Mouse (Mus musculus): Measurements from ENCODE around the gene Tyw1. TPM values are rescaled to one million over a fixed set of nuclear protein-coding genes. Genes with fewer than 3 reads are reported as not detected.

Tyw1 gene
- polyA plus RNA-seq, 1 experiment from 2014 or later = 22.9 TPM

DNA sequence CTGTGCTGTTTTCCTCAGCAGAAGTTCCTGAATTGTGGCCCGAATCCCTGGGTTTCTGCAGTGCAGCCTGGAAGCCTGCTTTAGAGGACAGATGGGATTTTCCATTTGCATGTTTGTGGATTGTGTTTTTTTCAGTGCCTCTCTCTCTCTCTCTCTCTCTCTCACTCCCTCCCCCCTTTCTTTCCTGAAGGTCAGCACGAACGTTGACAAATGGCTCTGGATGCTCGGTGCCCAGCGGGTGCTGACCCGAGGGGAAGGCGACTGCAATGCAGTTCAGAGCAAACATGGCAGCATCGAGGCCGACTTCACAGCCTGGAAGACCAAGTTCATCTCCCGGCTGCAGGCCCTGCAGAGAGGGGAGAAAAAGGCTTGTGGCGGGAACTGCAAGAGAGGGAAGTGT lies 13.6 kb downstream of the Tyw1 start:
- Histone ChIP-seq H3K9me3 (no peaks in the 10 kb centered on the region), H3K4me2 (no peak overlapping the region), H3K27ac (no peak overlapping the region), H3K27me3 (replicated peaks) (no peaks in the 10 kb centered on the region), H3K4me1 (no peaks in the 10 kb centered on the region), H3K4me3 (no peak overlapping the region), H3K9ac (no peak overlapping the region), H3K36me3 (replicated peaks) (peaks cover 16% of the 10 kb centered on the region)
- 88% methylated on average over 11 of the region's 11 CpGs for WGBS
- no peak for ATAC-seq (replicated peaks)

DNA sequence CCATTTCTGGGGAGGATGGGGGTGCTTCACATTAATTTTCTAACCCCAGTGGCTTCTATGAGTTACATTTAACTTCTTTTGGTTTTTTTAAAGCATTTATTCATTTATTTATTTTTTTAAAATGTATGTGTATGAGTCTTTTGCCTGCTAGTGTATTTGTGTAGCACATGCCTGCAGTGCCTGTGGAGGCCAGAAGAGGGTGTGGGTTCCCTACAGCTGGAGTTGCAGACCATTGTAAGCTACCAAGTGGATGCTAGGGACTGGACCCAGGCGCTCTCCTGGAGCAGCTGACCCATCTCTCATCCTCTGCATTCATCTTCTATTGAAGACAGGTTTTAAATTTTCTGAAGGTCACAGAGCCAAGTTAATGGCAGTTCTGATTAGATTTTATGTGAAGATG lies 16.9 kb downstream of the Tyw1 start:
- Histone ChIP-seq H3K4me3 (no peak overlapping the region), H3K27me3 (replicated peaks) (no peaks in the 10 kb centered on the region), H3K9ac (no peak overlapping the region), H3K4me2 (no peak overlapping the region), H3K36me3 (replicated peaks) (peaks cover 11% of the 10 kb centered on the region), H3K27ac (no peak overlapping the region), H3K9me3 (no peaks in the 10 kb centered on the region), H3K4me1 (no peaks in the 10 kb centered on the region)
- ATAC-seq (replicated peaks) = no peak
- WGBS = 89% methylated on average over 1 of the region's 1 CpGs

- WGBS = 91% methylated on average over 6 of the region's 6 CpGs
- no peaks in the 10 kb centered on the region for H3K4me1 ChIP-seq
- no peak overlapping the region for H3K4me2 ChIP-seq
- ATAC-seq (replicated peaks) = no peak
- H3K4me3 ChIP-seq = no peak overlapping the region
- no peak overlapping the region for H3K27ac ChIP-seq
- H3K36me3 ChIP-seq (replicated peaks) = peaks cover 8% of the 10 kb centered on the region; the same call in 1 of the 2 replicates
- H3K9ac ChIP-seq = no peak overlapping the region
- H3K9me3 ChIP-seq = no peaks in the 10 kb centered on the region
- no peaks in the 10 kb centered on the region for H3K27me3 ChIP-seq (replicated peaks)
These were observed 17.6 kb downstream of the Tyw1 start for GRCm38 (mm10) chr5:130273046-130273445.

GRCm38 (mm10) chr5:130275509-130275908 lies 20.1 kb downstream of the Tyw1 start:
- ATAC-seq (replicated peaks) = no peak
- 54% methylated on average over 4 of the region's 4 CpGs for WGBS

DNA sequence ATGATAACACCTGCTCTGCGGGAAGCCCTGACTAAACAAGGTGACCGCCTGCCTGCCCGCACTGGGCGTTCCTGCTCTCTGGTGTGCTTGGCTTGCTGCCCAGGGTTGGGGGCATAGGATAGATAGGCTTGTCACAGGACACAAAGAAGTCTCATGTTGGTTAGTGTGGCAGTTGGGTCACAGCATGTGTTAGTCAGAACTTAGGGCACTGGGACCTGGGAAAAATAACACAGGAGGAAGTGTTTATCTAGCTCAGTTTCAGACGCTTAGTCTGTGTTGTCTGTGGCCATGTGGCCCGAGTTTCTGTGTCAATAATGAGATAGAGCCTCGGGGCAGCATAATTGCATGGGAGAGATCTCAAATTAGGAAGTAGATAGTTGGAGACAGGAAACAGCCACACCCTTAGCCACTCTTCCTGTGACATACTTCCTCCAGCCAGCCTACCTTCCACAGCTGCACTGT lies 22.6 kb downstream of the Tyw1 start:
- no peak for ATAC-seq (replicated peaks)
- no peak overlapping the region for H3K27ac ChIP-seq
- H3K4me3 ChIP-seq = no peak overlapping the region
- no peak overlapping the region for H3K4me2 ChIP-seq
- no peaks in the 10 kb centered on the region for H3K27me3 ChIP-seq (replicated peaks)
- H3K9me3 ChIP-seq = no peaks in the 10 kb centered on the region
- no peaks in the 10 kb centered on the region for H3K4me1 ChIP-seq
- peaks cover 37% of the 10 kb centered on the region for H3K36me3 ChIP-seq (replicated peaks)
- 92% methylated on average over 7 of the region's 7 CpGs for WGBS
- no peak overlapping the region for H3K9ac ChIP-seq

More at GRCm38 (mm10) chr5:130275509-130275908, 20.1 kb downstream of the Tyw1 start:
- Histone ChIP-seq H3K4me1 (no peaks in the 10 kb centered on the region), H3K9me3 (no peaks in the 10 kb centered on the region), H3K27me3 (replicated peaks) (no peaks in the 10 kb centered on the region), H3K27ac (no peak overlapping the region), H3K4me3 (no peak overlapping the region), H3K9ac (no peak overlapping the region), H3K36me3 (replicated peaks) (peaks cover 27% of the 10 kb centered on the region), H3K4me2 (no peak overlapping the region)

DNA sequence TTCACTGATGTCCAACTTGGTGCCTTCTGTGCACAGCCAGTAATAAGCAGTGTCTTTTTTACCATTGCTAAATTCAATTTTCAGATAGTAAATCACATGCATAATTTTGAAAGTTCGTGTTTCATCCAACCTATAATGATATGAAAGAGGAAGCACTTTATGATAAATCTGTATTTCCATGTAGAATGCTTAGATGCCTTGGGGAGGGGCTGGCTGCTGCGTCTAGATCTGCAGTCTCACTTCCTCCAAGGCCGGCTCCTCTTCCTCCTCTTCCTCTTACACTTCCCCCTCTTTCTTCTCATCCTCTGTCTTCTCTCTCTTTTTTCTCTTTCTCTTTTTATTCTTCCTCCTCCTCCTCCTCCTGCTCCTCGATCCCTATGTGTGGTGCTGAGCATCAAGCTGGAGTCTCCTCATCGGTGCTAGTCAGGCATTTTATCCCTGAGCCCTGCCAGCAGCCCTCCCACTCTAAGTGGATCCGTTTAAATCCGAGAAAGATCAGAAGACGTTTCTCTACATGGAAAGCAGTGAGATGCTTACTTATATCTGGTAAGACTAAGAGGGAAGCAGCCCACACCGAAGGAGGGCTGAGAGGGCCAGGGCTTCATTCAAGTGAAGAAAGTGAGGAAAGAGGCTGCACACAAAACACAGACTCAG lies 27.8 kb downstream of the Tyw1 start:
- Histone ChIP-seq H3K4me1 (no peaks in the 10 kb centered on the region), H3K36me3 (replicated peaks) (peaks cover 39% of the 10 kb centered on the region), H3K9me3 (no peaks in the 10 kb centered on the region), H3K4me2 (no peak overlapping the region), H3K27ac (no peak overlapping the region), H3K27me3 (replicated peaks) (no peaks in the 10 kb centered on the region), H3K4me3 (no peak overlapping the region), H3K9ac (no peak overlapping the region)
- WGBS = 98% methylated on average over 9 of the region's 9 CpGs
- no peak for ATAC-seq (replicated peaks)

GRCm38 (mm10) chr5:130288106-130288505 lies 32.7 kb downstream of the Tyw1 start:
- Histone ChIP-seq H3K4me2 (no peak overlapping the region), H3K27me3 (replicated peaks) (no peaks in the 10 kb centered on the region), H3K36me3 (replicated peaks) (peaks cover 9% of the 10 kb centered on the region; the same call in 1 of the 2 replicates), H3K9ac (no peak overlapping the region), H3K4me1 (no peaks in the 10 kb centered on the region), H3K9me3 (no peaks in the 10 kb centered on the region), H3K27ac (no peak overlapping the region), H3K4me3 (no peak overlapping the region)
- ATAC-seq (replicated peaks) = no peak
- WGBS = 90% methylated on average over 7 of the region's 7 CpGs

GRCm38 (mm10) chr5:130290242-130290641 lies 34.8 kb downstream of the Tyw1 start:
- Histone ChIP-seq H3K9ac (no peak overlapping the region), H3K27me3 (replicated peaks) (no peaks in the 10 kb centered on the region), H3K9me3 (no peaks in the 10 kb centered on the region), H3K4me1 (no peaks in the 10 kb centered on the region), H3K36me3 (replicated peaks) (0 out of 2 replicates have a peak, but pooled peaks cover 3% of the 10 kb centered on the region), H3K4me3 (no peak overlapping the region), H3K4me2 (no peak overlapping the region), H3K27ac (no peak overlapping the region)
- no peak for ATAC-seq (replicated peaks)
- 96% methylated on average over 6 of the region's 6 CpGs for WGBS

DNA sequence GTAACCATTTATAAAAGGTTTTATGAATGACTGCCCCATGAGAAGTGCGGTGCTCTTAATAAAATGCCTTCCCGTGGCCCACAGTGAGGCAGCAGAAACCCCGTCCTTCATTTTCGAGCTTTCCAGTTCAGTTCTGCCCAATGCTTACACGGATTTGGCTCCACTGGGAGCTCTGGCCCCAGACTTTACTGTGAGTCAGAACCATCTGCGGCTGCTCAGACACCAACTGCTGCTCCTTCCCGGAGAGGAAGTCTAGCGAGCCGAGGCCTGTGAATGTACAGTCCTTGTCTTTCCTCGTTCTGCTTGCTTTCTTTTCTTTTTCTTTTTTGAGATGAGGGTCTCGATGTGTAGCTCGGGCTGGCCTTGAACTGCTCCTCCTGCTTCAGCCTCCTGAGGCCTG lies 35.4 kb downstream of the Tyw1 start:
- Histone ChIP-seq H3K36me3 (replicated peaks) (0 out of 2 replicates have a peak, but pooled peaks cover 3% of the 10 kb centered on the region), H3K4me3 (no peak overlapping the region), H3K4me1 (no peaks in the 10 kb centered on the region), H3K27me3 (replicated peaks) (no peaks in the 10 kb centered on the region), H3K27ac (no peak overlapping the region), H3K4me2 (no peak overlapping the region), H3K9ac (no peak overlapping the region), H3K9me3 (no peaks in the 10 kb centered on the region)
- no peak for ATAC-seq (replicated peaks)
- WGBS = 95% methylated on average over 12 of the region's 12 CpGs

DNA sequence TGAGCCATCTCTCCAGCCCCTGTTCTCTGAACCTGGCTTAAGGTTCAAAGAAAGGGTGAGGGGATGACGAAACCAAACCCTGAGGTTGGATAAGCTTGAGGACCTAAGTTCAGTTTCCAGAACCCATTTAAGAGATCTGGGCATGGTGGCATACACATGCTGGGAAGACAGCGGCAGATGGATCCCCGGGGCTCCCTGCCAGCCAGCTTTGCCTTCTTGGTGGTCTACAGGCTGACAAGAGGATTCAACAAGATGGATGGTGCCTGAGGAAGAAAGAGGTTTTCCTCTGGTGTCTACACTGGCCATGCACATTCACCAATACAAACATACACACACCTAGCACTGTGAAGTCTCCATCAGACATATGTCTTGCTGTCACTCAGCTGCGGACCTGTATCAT lies 37.6 kb downstream of the Tyw1 start:
- 0 out of 2 replicates have a peak, but pooled peaks cover 5% of the 10 kb centered on the region for H3K36me3 ChIP-seq (replicated peaks)
- no peak for ATAC-seq (replicated peaks)
- no peak overlapping the region for H3K4me3 ChIP-seq
- H3K27me3 ChIP-seq (replicated peaks) = no peaks in the 10 kb centered on the region
- no peak overlapping the region for H3K9ac ChIP-seq
- WGBS = 89% methylated on average over 4 of the region's 4 CpGs
- no peaks in the 10 kb centered on the region for H3K4me1 ChIP-seq
- no peak overlapping the region for H3K27ac ChIP-seq
- H3K9me3 ChIP-seq = no peaks in the 10 kb centered on the region
- no peak overlapping the region for H3K4me2 ChIP-seq

DNA sequence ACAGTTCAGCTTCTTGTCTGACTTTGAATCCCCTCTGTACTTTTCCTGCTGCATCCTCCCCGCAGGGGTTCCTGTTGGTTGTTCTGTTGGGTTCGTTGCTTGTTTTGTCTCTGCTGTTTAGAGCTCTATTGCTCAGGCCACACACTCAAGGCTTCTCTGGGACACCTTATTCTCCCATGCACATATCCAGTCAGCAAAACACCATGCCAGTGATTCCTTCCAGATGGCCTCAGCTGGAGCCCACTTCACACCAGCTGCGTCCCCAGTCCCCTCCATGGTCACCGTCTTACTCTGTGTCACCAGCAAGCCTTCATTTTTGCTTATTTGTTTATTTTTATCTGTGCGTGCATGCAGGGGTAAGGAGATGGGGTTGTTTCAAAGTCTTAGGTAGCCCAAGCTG lies 38.5 kb downstream of the Tyw1 start:
- Histone ChIP-seq H3K4me3 (no peak overlapping the region), H3K9me3 (no peaks in the 10 kb centered on the region), H3K4me2 (no peak overlapping the region), H3K9ac (no peak overlapping the region), H3K27ac (no peak overlapping the region), H3K27me3 (replicated peaks) (no peaks in the 10 kb centered on the region), H3K36me3 (replicated peaks) (peaks cover 5% of the 10 kb centered on the region; the same call in 1 of the 2 replicates), H3K4me1 (no peaks in the 10 kb centered on the region)
- no peak for ATAC-seq (replicated peaks)
- WGBS = 70% methylated on average over 5 of the region's 5 CpGs

DNA sequence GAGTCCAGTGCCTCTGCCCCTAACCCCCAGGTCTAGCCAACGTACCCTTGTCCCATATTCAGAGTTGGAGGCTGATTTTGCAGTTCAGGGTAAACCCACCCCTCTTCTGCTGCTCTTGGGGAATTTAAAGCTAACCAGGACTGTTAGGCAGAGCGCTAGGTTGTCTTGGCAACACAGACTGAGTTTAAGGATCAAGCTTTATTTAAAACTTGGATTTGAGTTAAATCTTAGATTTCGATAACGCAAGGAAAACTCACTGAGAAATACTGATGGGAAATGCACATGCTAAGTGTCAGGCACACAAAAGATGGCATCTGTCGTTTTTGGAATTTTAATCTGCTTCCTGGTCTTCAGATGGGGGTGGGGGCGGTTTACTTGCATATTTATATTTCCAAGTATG lies 39.2 kb downstream of the Tyw1 start:
- 77% methylated on average over 6 of the region's 6 CpGs for WGBS
- Histone ChIP-seq H3K27ac (no peak overlapping the region), H3K9me3 (no peaks in the 10 kb centered on the region), H3K36me3 (replicated peaks) (peaks cover 5% of the 10 kb centered on the region; the same call in 1 of the 2 replicates), H3K27me3 (replicated peaks) (no peaks in the 10 kb centered on the region), H3K9ac (no peak overlapping the region), H3K4me2 (no peak overlapping the region), H3K4me1 (no peaks in the 10 kb centered on the region), H3K4me3 (no peak overlapping the region)
- ATAC-seq (replicated peaks) = no peak

- Histone ChIP-seq H3K9me3 (no peaks in the 10 kb centered on the region), H3K4me2 (no peak overlapping the region), H3K9ac (no peak overlapping the region), H3K4me1 (no peaks in the 10 kb centered on the region), H3K36me3 (replicated peaks) (peaks cover 4% of the 10 kb centered on the region; the same call in 1 of the 2 replicates), H3K27ac (no peak overlapping the region), H3K4me3 (no peak overlapping the region), H3K27me3 (replicated peaks) (no peaks in the 10 kb centered on the region)
- 83% methylated on average over 5 of the region's 5 CpGs for WGBS
- no peak for ATAC-seq (replicated peaks)
These were observed 40.7 kb downstream of the Tyw1 start for GRCm38 (mm10) chr5:130296071-130296470.
